Mouse (Mus musculus): ENCODE results near the gene Angptl1.

Angptl1 gene

DNA sequence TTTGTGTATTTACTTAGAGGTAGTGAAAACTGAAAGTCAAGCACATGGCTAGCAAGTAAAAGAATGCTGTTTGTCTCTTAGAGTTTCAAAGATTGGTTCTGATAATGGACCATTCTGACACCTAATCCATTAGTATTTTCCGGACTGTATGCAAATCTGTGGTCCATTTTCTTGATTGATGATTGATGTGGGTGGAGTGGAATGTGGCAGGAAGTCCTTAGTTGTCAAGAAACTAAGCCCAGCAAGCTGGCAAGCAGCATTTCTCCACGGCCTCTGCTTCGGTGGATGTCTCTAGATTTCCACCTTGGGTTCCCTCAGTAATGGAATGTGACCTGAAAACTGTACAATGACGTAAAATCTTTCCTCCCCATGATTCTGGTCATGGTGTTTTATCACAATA, 32.3 kb downstream of the Angptl1 start:
- no peak for DNase-seq (ENCODE audit: inconsistent ontology term)

DNA sequence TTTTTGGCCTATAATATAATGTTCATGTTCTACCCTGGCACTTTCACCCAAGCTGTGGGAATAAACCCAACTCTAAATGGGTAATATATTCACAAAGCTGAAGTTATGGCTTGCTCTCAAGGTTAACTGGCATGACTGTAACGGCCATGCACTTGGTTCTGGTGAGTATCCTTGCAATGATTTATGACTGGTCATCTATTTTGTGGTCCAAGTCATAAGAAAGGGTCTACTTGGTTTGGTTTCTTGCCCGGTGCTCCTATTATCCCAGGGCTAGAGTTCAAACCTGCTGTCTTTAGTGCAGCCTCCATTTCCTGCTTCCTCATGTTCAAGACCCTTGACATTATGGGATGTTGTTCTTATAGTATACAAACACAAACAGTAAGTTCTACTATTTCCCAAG, 46.4 kb downstream of the Angptl1 start:
- no peak for DNase-seq (ENCODE audit: inconsistent ontology term)

DNA sequence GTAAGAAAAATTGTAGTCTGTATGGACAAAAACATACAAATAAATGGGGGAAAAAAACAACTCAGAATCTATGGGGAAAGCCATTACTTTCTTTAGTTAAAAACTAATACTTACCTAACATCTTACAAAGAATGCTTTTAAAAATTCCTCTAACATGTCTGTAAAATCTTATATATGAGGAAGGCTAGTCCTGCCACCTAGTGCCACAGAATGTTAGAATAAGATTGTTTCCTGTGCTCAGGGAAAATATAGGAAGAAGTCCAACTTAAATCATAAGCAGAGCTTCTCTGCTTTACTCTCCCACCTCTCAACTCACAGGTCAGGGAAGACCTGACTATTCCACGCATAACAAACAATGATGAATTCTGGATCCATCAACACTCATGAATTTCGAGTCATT, 47.5 kb downstream of the Angptl1 start:
- no peak for DNase-seq (ENCODE audit: inconsistent ontology term)

DNA sequence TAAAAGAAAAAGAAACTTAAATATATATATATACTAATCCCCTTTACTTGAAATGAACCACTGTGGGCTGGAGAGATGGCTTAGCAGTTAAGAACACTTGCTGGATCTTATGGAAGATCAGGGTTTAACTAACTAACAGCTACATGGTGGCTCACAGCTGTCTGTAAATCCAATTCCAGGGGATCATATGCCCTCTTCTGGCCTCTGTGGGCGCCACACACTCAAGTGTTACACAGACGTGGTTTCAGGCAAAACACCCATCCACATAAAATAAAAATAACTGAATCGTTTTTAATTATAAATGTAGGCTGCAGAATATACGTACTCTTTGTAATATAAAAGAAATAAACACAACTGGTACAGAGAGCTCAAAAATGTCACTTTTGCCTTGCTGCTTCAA, 50.5 kb downstream of the Angptl1 start:
- no peak for DNase-seq (ENCODE audit: inconsistent ontology term)

DNA sequence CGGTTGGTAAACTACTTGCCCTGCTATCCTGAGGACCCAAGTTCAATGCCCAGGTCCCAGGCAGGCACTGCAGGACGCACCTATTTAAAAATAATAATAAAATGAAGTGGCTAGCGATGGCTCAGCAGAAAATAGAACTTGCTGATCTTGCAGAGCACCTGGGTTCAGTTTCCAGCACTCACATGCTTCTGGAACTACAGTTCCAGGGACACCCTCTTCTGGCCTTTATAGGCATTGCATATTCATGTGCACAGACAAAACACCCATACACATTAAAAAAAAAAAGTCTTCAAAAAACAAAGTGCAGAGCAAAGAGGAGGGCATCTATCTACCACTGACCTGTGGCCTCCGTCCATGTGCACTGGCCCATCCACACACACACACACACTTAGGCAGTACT, 53.2 kb downstream of the Angptl1 start:
- DNase-seq (ENCODE audit: inconsistent ontology term): no peak

DNA sequence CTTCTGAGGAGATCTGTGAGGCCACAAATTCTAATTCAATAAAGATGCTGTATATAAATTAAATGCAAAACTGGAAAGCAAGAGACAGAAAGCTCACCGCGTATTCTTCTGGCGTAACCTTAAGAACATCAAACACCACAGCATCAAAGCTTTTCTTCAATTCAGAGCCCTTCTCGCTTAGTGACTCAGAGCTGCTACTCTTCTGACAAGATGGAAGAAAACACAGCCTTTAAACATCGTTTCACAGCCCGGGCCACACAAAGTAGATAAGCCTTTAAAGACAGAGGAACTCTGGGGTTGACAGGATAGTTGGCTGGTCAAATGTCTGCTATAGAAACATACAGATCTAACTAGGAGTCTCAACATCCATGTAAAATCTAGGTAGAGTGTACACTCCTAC, 63.3 kb downstream of the Angptl1 start:
- DNase-seq (ENCODE audit: inconsistent ontology term): no peak

DNA sequence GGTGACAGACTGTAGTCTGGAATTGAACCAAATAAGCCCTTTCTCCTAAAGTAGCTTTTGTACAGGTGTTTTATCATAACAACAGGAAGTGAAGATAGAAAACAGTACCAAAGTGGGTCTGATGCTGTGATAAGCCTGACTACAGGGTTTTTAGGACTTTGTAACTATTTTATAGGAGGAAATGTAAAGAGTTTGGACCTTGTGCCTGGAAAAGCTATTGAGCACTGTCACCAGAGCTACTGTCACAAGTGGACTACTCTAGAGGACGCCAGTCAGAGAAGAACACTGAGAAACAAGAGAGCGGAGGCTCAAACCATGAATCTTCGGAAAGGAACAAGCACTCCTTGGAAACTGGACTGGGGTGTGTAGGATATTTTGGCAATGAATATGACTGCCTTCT, 65.5 kb downstream of the Angptl1 start:
- DNase-seq (ENCODE audit: inconsistent ontology term): no peak

DNA sequence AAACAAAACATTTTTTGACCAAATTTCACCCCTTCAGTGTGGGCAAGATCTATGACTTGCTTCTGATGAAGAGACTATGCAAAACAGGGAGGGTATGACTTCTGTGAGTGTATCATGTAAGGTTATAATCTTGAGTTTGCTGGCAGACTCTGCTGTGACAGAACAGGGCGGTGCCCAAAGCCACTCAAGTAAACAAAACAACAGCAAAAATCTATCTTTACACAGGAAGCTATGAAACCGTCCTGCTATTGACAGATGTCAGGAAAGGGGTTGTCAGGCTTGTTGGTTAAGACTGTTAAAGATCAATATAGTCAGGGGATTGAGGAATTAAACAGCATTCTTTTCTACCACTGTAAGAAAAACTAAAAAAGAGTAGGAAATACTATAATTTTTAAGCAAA, 67.3 kb downstream of the Angptl1 start:
- no peak for DNase-seq (ENCODE audit: inconsistent ontology term)

DNA sequence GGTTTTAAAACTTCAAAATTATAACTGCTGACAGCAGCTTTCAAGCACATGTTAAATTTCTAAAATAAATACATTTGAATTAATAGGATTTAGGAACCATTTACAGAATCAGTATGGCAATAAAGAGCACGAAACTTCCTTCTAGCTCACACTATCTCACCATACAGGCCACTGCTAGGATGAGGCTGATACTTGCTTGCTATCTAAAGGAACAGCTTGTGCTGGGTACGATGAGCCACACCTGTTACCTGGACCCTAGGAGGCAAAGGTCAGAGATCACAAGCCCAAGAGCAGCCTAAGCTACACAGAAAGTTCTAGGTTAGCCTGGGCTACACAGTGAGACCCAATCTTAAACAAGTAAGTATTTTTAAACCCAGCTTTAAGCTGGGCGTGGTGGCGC, 70.9 kb downstream of the Angptl1 start:
- no peak for DNase-seq (ENCODE audit: inconsistent ontology term)

DNA sequence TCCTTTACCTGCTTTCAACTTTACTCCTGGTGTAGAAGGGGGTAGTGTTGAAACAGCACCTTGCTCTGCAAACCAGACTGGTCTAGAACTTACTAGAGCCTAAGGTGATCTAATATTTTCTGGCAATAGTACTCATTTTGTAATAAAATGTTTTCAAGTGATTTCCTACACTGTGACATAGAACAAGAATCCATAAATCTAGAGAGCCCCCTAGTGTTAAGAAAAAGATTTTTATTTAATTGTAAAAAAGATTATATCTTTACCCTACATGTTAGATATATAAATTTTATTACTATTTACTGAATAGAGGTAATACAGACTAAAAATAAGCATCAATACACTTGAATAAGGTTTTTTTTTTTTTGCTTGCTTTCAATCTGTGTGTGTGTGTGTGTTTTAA, 71.5 kb downstream of the Angptl1 start:
- no peak for DNase-seq (ENCODE audit: inconsistent ontology term)
